Mouse (Mus musculus) kidney, adult 2 months (tissue): ENCODE measurements at regions not wholly inside any gene's neighbourhood (a gene's known extent, or its start where the extent isn't known, plus 50 kb on each side); places are given as distances from the start of the nearest gene placed in this dataset.

ENCODE experiments used
- CTCF ChIP-seq: fragments of 200-500 bp; conservative IDR thresholded peaks from 2 replicates; pipeline ENCODE4 v1.5.1; 2011; ENCODE audit warnings: low read depth, mild to moderate bottlenecking, control low read depth, low read length, moderate library complexity, mixed read lengths; ENCODE audit not compliant: insufficient read depth, insufficient read length
- POLR2A ChIP-seq: fragments of 200-500 bp; IDR thresholded peaks from one replicate; pipeline ENCODE4 v1.6.1; 2011; ENCODE audit warnings: low read depth, low read length, control low read depth

GRCm38 (mm10) chr1:14421030-14421429 is 1672.1 kb downstream of the 4930444P10Rik start:
- TF ChIP-seq CTCF (no peak), POLR2A (no peak)
